Comparison of ENCODE assay signal across 16 mouse cellular contexts in genomic region chr9:96741365-96742085, GRCm38 (mm10). TPM values are rescaled to one million over a fixed set of nuclear protein-coding genes. Genes with fewer than 3 reads are reported as not detected.
DNase-seq lines count a peak whose midpoint lies in the region; ATAC-seq and TF ChIP-seq lines count a peak whose summit lies in the region.
"Had no signal": no experiment of that assay in that cellular context is flagged by ENCODE, and none has a peak within 500 bp of the region (broad histone marks: within the 10 kb centered on the region; RNA-seq: fewer than 3 reads in every experiment).

No protein-coding gene starts in this region.

- H3K4me1 ChIP-seq in heart, embryonic 13.5 days = peaks cover 34% of the 10 kb centered on the region
- peaks cover 14% of the 10 kb centered on the region for H3K4me1 ChIP-seq in midbrain, embryonic 10.5 days
- no peaks in the 10 kb centered on the region for H3K4me1 ChIP-seq in midbrain, postnatal 0 days (ENCODE audit: insufficient read depth, low read length)
- H3K4me1 ChIP-seq: liver, embryonic 15.5 days had no signal

- DNase-seq in heart, postnatal 25 days (ENCODE audit: low spot score) = no peak
- DNase-seq in midbrain, embryonic 10.5 days (ENCODE audit: low spot score) = no peak
- DNase-seq in midbrain, postnatal 0 days (ENCODE audit: low spot score) = no peak
- DNase-seq in heart, postnatal 4 days = peak; percentile 31
- no peak for DNase-seq in adrenal gland, postnatal 4 days (ENCODE audit: low spot score in 2 of 2)
- no peak for DNase-seq in kidney, postnatal 4 days
- DNase-seq: cerebellum, adult 18-20 months; kidney, adult 2 months; layer of hippocampus, postnatal 36 days; left cerebral cortex, postnatal 4 days; thymus, adult 18-20 months had no signal

- peak overlapping the region; percentile 99 for H3K27ac ChIP-seq in heart, embryonic 13.5 days (replicated peaks)
- peak overlapping the region; percentile 59; the same call in 1 of the 2 replicates for H3K27ac ChIP-seq in midbrain, embryonic 10.5 days (replicated peaks)
- no peak overlapping the region for H3K27ac ChIP-seq in midbrain, postnatal 0 days (ENCODE audit: low read depth, low read length)
- H3K27ac ChIP-seq: liver, embryonic 15.5 days; macrophage had no signal

- intact Hi-C loops in heart, postnatal 25 days (cut with DNase I) = no loop called here

- WGBS in heart, embryonic 13.5 days = 70% methylated on average over 17 of the region's 17 CpGs
- WGBS in midbrain, embryonic 10.5 days = 84% methylated on average over 17 of the region's 17 CpGs
- WGBS in midbrain, postnatal 0 days = 61% methylated on average over 17 of the region's 17 CpGs

- no peaks in the 10 kb centered on the region for H3K9me3 ChIP-seq in heart, embryonic 13.5 days
- peaks cover 7% of the 10 kb centered on the region; the same call in 1 of the 2 replicates for H3K9me3 ChIP-seq in midbrain, embryonic 10.5 days (replicated peaks)
- H3K9me3 ChIP-seq in midbrain, postnatal 0 days (ENCODE audit: low read length) = no peaks in the 10 kb centered on the region
- H3K9me3 ChIP-seq: liver, embryonic 15.5 days had no signal

- peaks cover 10% of the 10 kb centered on the region for H3K36me3 ChIP-seq in heart, embryonic 13.5 days
- H3K36me3 ChIP-seq in midbrain, embryonic 10.5 days = no peaks in the 10 kb centered on the region
- no peaks in the 10 kb centered on the region for H3K36me3 ChIP-seq in midbrain, postnatal 0 days (ENCODE audit: insufficient read depth, low read length)
- H3K36me3 ChIP-seq: liver, embryonic 15.5 days had no signal

- ATAC-seq in heart, embryonic 13.5 days (ENCODE audit: extremely low read depth, insufficient number of reproducible peaks, low FRiP score, low TSS enrichment) = no peak
- ATAC-seq in midbrain, postnatal 0 days (ENCODE audit: low FRiP score) = no peak
- ATAC-seq: Patski had no signal

- no peak for TF ChIP-seq CTCF in midbrain, postnatal 0 days (IDR thresholded peaks at IDR 0.05)

- no peak overlapping the region for H3K4me3 ChIP-seq in heart, embryonic 13.5 days
- no peak overlapping the region for H3K4me3 ChIP-seq in midbrain, embryonic 10.5 days
- H3K4me3 ChIP-seq in midbrain, postnatal 0 days (ENCODE audit: low read depth, low read length) = no peak overlapping the region
- H3K4me3 ChIP-seq: liver, embryonic 15.5 days; myocyte had no signal

- peak overlapping the region; percentile 59 for H3K4me2 ChIP-seq in heart, embryonic 13.5 days
- H3K4me2 ChIP-seq in midbrain, postnatal 0 days (ENCODE audit: low read depth, low read length, poor library complexity, severe bottlenecking) = no peak overlapping the region
- H3K4me2 ChIP-seq: liver, embryonic 15.5 days had no signal

- H3K27me3 ChIP-seq in heart, embryonic 13.5 days (replicated peaks) = no peaks in the 10 kb centered on the region
- H3K27me3 ChIP-seq in midbrain, embryonic 10.5 days (ENCODE audit: low read depth, poor library complexity, severe bottlenecking) = no peaks in the 10 kb centered on the region
- no peaks in the 10 kb centered on the region for H3K27me3 ChIP-seq in midbrain, postnatal 0 days (ENCODE audit: insufficient read depth, low read length)
- H3K27me3 ChIP-seq: liver, embryonic 15.5 days; Patski had no signal

- H3K9ac ChIP-seq in heart, embryonic 13.5 days = peak overlapping the region; percentile 73
- H3K9ac ChIP-seq in midbrain, postnatal 0 days (replicated peaks; ENCODE audit: low read length, poor library complexity, severe bottlenecking) = no peak overlapping the region
- H3K9ac ChIP-seq: liver, embryonic 15.5 days had no signal

RNA-seq across cellular contexts. Expression of gene Zbtb38, which starts 11.1 kb away (rescaled TPM):
- 27.1 and 31.3 TPM in 2 replicates for polyA plus RNA-seq in heart, embryonic 13.5 days (2015; fragmentation: Nextera tagmentation; extraction: Ambion mirVana)
- 10 to 100 TPM; 32.5 to 37.7 TPM for total RNA-seq in heart, postnatal 25 days (2021)
- 8.1 and 10.6 TPM in 2 replicates for polyA plus RNA-seq in midbrain, embryonic 10.5 days (2016; fragmentation: Nextera tagmentation; extraction: Ambion mirVana)
- 50.7 and 77.7 TPM in 2 replicates for total RNA-seq in midbrain, postnatal 0 days (2014; rRNA removed)
- polyA plus RNA-seq in midbrain, postnatal 0 days (2015; fragmentation: Nextera tagmentation; extraction: Ambion mirVana) = 46.2 and 49.9 TPM in 2 replicates
- total RNA-seq in heart, postnatal 4 days (2021) = 10 to 100 TPM; 34.6 to 35.2 TPM
- 10 to 100 TPM; 42.8 to 43.1 TPM for total RNA-seq in adrenal gland, postnatal 4 days (2021)
